Mouse (Mus musculus) ovary, adult 18-20 months (tissue): ENCODE data around the gene Ptgis.

Experiments used
- DNase-seq: peaks from one replicate; pipeline ENCODE4 v3.0.0; 2022; ENCODE audit warnings: low spot score, mixed read lengths

Ptgis gene

GRCm38 (mm10) chr2:167155541-167155973 lies 84.8 kb downstream of the Ptgis start:
- no peak for DNase-seq

GRCm38 (mm10) chr2:167150880-167151279 lies 89.5 kb downstream of the Ptgis start:
- DNase-seq: no peak

- DNase-seq: no peak
These were observed 90.3 kb downstream of the Ptgis start for GRCm38 (mm10) chr2:167150135-167150534.

GRCm38 (mm10) chr2:167149035-167149434 lies 91.4 kb downstream of the Ptgis start:
- DNase-seq: no peak

- DNase-seq: no peak
These were observed 92.7 kb downstream of the Ptgis start for GRCm38 (mm10) chr2:167147708-167148107.

- DNase-seq: no peak
These were observed 94.5 kb downstream of the Ptgis start for GRCm38 (mm10) chr2:167145904-167146303.

- no peak for DNase-seq
These were observed 95.7 kb downstream of the Ptgis start for GRCm38 (mm10) chr2:167144439-167145307.

GRCm38 (mm10) chr2:167143914-167144313 lies 96.5 kb downstream of the Ptgis start:
- DNase-seq: no peak

GRCm38 (mm10) chr2:167142282-167142681 lies 98.1 kb downstream of the Ptgis start:
- no peak for DNase-seq

- no peak for DNase-seq
These were observed 98.6 kb downstream of the Ptgis start for GRCm38 (mm10) chr2:167141810-167142209.
